Mouse (Mus musculus) limb, embryonic 15.5 days (tissue): Measurements from ENCODE around the gene Nanos1. TPM values are rescaled to one million over a fixed set of nuclear protein-coding genes. Genes with fewer than 3 reads are reported as not detected.

ENCODE experiments used
- ATAC-seq: fragments of 200-750 bp; cut with Nextera tagmentation; 2 replicates; pipeline ENCODE4 v1.8.0; 2017; ENCODE audit warnings: low read depth, moderate TSS enrichment; ENCODE audit not compliant: insufficient number of reproducible peaks, low FRiP score, low TSS enrichment
- H3K27ac ChIP-seq: fragments of 300-500 bp; sonication (generic); 2 replicates; pipeline ENCODE4 v1.5.1; 2015; ENCODE audit warnings: moderate library complexity, mild to moderate bottlenecking, inconsistent platforms
- H3K27me3 ChIP-seq: fragments of 300-500 bp; sonication (generic); 2 replicates; pipeline ENCODE4 v1.6.1; 2015; ENCODE audit warnings: inconsistent platforms
- H3K36me3 ChIP-seq: fragments of 300-500 bp; sonication (generic); 2 replicates; pipeline ENCODE4 v1.6.1; 2015; ENCODE audit warnings: inconsistent platforms
- H3K4me1 ChIP-seq: fragments of 300-500 bp; sonication (generic); 2 replicates; pipeline ENCODE4 v1.6.1; 2015; ENCODE audit warnings: inconsistent platforms
- H3K4me2 ChIP-seq: fragments of 300-500 bp; sonication (generic); 2 replicates; pipeline ENCODE4 v1.6.1; 2015; ENCODE audit warnings: mild to moderate bottlenecking, inconsistent platforms
- H3K4me3 ChIP-seq: fragments of 300-500 bp; sonication (generic); 2 replicates; pipeline ENCODE4 v1.5.1; 2015; ENCODE audit warnings: mild to moderate bottlenecking, inconsistent platforms
- H3K9ac ChIP-seq: fragments of 300-500 bp; sonication (generic); 2 replicates; pipeline ENCODE4 v1.6.1; 2015; ENCODE audit warnings: inconsistent platforms
- H3K9me3 ChIP-seq: fragments of 300-500 bp; sonication (generic); 2 replicates; pipeline ENCODE4 v1.6.1; 2016; ENCODE audit warnings: inconsistent platforms
- WGBS: fragments of 180-500 bp; shearing (Covaris S2); methylation state at CpG from one replicate; pipeline ENCODE4 v1.1.7; 2015; 5-methylcytosine and 5-hydroxymethylcytosine counted together
- polyA plus RNA-seq: library from polyadenylated mRNA; unstranded; fragments of >200 nt; fragmentation: Nextera tagmentation; extraction: Ambion mirVana; gene quantifications from 2 replicates; pipeline ENCODE4 v1.2.1, GENCODE M21; 2015

The Nanos1 gene
- polyA plus RNA-seq, 1 experiment from 2014 or later: 1.4 TPM

DNA sequence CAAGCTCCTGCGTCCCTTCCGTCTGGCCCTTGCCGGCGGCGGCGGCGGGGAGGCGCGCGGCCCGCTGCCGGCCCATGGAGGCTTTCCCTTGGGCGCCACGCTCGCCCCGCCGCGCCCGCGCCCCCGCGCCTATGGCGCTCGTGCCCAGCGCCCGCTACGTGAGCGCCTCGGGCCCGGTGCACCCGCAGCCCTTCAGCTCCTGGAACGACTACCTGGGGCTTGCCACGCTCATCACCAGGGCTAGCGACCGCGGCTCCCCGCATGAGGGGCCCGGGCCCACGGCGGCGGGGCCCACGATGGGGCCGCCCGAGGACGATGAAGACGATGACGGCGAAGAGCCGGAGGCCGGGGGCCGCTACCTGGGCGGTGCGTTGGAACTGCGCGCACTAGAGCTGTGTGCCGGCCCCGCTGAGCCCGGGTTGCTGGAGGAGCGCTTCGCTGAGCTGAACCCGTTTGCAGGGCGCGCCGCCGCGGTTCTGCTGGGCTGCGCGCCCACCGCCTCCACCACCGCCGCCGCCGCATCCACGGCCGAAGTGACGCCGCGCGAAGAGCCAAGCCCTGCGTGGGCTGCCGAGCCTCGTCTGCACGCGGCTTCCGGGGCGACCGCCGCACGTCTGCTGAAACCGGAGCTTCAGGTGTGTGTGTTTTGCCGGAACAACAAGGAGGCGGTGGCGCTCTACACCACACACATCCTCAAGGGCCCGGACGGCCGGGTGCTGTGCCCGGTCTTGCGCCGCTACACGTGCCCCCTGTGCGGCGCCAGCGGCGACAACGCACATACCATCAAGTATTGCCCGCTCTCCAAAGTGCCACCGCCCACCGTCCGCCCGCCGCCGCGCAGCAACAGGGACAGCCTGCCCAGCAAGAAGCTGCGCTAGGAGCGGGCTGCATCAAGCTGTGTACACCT is 658 bp downstream of the Nanos1 start:
- Histone ChIP-seq H3K27me3 (peaks cover 2% of the 10 kb centered on the region; the same call in 1 of the 2 replicates), H3K27ac (no peak overlapping the region), H3K4me3 (peak overlapping the region; percentile 88), H3K4me2 (peak overlapping the region; percentile 100), H3K9ac (peak overlapping the region; percentile 57), H3K4me1 (peaks cover 15% of the 10 kb centered on the region), H3K9me3 (no peaks in the 10 kb centered on the region), H3K36me3 (peaks cover 7% of the 10 kb centered on the region; the same call in 1 of the 2 replicates)
- under 1% methylated on average over 105 of the region's 115 CpGs for WGBS
- peak; percentile 26; the same call in 1 of the 2 replicates for ATAC-seq

DNA sequence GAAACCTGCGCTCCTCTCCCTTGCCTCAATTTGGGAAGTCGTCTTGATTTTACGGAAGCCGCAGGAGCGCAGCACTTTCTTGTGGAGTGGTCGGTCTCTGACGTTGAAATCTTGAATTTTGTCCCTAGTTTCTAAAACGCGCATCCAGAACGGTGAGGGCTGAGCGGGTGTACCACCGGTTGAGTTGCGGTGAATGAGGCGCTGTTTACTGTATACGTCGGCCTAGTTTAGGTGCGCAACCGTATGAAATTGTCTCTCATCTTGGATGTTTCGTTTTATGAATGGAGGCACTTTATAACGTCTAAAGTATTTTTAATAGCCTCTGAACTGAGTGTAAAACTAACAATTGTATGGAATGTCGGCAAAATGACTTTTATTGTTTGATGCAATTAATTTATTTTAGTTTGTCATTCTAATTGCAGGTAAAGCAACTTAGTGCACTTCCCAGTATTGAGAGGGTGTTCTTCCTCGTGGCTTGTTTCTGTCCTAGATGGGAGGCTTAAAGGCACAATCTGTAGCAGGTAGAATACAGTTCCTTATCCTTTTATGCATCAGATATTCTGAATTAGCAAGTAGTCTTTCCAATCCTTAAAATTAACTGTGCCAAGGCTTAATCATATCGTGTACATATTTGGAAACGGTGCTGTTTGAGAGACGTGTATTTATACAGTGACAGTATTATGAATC is 1.5 kb downstream of the Nanos1 start:
- Histone ChIP-seq H3K36me3 (peaks cover 11% of the 10 kb centered on the region), H3K9ac (peak overlapping the region; percentile 5; the same call in 1 of the 2 replicates)
- no peak for ATAC-seq

DNA sequence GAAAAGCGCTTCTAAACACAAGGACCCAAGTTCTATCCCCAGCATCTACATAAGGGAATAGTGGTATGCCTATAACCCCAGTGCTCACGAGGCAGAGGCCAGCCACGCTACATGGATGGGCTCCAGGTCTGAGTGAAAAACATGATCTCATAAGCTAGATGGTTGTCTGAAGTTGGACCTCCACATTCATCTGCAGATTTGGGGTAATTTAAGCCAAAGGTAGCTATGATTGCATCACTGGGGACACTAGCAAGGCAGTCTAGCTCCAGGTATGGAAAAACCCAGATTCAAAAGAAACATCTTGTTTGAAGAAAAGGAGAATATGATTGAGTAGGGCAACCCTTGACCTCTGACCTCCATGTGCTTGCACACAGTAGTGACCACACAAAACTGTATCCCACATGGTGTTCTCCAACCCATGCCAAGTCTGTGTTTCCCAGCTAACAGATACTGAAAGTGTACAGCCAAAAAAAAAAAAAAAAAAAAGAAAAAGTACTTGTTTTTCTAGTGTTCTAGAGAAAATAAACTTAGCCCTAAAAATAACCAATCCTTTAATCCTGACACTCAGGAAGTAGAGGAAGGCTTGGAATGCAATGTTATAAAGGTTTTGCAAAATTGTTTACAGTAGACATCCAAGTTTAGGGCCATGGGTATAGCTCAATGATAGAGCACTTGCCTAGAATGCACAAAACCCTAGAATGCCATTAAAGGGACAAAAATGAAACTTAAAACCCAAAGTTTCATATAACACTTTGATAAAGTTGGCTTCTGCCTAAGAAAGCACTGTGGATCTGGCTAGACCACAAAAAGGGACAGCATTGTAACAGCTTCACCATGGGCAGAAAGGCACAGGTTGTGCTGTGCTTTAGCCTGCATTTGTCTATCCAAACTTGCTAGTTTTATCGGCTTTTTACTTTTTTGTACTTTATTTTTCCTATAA is 3.4 kb downstream of the Nanos1 start:
- WGBS: 78% methylated on average over 4 of the region's 4 CpGs
- ATAC-seq: no peak
- no peak overlapping the region for H3K27ac ChIP-seq
- no peak overlapping the region for H3K4me2 ChIP-seq
- H3K9ac ChIP-seq: no peak overlapping the region
- H3K9me3 ChIP-seq: no peaks in the 10 kb centered on the region
- H3K4me1 ChIP-seq: peaks cover 15% of the 10 kb centered on the region
- H3K27me3 ChIP-seq: peaks cover 2% of the 10 kb centered on the region; the same call in 1 of the 2 replicates
- peaks cover 28% of the 10 kb centered on the region for H3K36me3 ChIP-seq
- no peak overlapping the region for H3K4me3 ChIP-seq

More for the DNA sequence above, 1.5 kb downstream of the Nanos1 start:
- Histone ChIP-seq H3K4me1 (peaks cover 15% of the 10 kb centered on the region), H3K27ac (no peak overlapping the region), H3K9me3 (no peaks in the 10 kb centered on the region), H3K4me3 (peak overlapping the region; percentile 88), H3K4me2 (peak overlapping the region; percentile 100), H3K27me3 (peaks cover 2% of the 10 kb centered on the region; the same call in 1 of the 2 replicates)
- 3% methylated on average over 25 of the region's 25 CpGs for WGBS

DNA sequence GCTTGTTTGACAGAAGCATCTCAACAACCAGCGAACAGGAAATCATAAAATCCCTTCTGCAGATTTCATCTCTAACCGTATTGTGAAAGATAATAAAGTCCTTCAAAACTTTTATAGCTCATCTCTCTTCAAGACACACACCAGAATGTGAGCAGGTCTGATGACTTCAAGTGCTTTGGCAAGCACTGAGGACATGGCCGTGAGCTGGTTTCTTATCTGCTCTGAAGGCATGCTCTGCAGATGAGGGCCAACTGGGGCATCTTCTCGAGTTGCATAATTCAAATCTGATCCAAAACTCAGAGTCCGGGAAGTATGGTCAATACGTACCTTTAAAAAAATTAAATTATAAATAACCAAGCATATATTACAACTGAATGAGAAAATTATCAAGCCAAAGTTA is 17.6 kb downstream of the Nanos1 start:
- H3K4me1 ChIP-seq: no peaks in the 10 kb centered on the region
- no peak overlapping the region for H3K4me2 ChIP-seq
- H3K27me3 ChIP-seq: no peaks in the 10 kb centered on the region
- WGBS: 86% methylated on average over 6 of the region's 6 CpGs
- no peak for ATAC-seq
- peaks cover 70% of the 10 kb centered on the region for H3K36me3 ChIP-seq
- no peak overlapping the region for H3K4me3 ChIP-seq
- no peaks in the 10 kb centered on the region for H3K9me3 ChIP-seq
- no peak overlapping the region for H3K9ac ChIP-seq
- H3K27ac ChIP-seq: no peak overlapping the region

DNA sequence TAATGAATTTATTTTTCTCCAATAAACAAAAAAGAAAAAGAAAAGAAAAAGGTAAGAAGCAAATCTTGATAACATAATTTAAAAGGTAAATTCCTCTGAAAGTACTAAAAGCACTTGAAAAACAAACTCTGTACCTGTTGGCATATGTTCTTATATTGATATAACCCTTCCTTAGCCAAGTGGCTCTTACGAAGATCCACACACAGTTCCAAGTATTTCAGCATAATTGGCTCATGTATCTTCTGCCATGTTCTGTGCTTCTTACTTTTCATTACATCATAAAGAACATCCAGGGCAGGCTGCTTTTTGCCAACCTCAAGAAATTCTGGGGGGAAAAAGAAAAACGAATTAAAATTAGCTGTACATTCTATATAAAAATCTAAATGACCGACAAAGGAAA is 26.2 kb downstream of the Nanos1 start:
- WGBS: 82% methylated on average over 3 of the region's 3 CpGs
- H3K4me1 ChIP-seq: peaks cover 5% of the 10 kb centered on the region; the same call in 1 of the 2 replicates
- H3K27me3 ChIP-seq: no peaks in the 10 kb centered on the region
- no peak overlapping the region for H3K4me3 ChIP-seq
- H3K4me2 ChIP-seq: no peak overlapping the region
- H3K9me3 ChIP-seq: no peaks in the 10 kb centered on the region
- H3K36me3 ChIP-seq: peaks cover 25% of the 10 kb centered on the region
- H3K9ac ChIP-seq: no peak overlapping the region
- no peak overlapping the region for H3K27ac ChIP-seq
- no peak for ATAC-seq

DNA sequence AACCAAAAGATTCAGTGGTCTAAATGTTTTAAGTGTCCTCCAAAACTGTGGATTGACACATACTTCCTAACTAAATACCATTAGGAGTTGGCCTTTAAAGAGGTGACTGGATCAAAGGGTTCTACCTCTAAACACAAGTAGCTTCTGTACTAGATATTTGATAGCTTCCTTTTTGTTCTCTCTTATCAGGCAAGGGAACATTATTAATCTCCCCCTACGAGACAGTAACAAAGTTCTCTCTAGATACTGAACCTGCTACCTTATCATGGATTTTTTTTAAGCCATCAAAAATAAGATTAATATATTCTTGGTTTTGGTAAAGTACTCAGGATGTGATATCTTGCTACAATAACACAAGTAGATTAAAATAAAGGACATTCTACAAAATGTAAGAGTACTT is 28.9 kb downstream of the Nanos1 start:
- Histone ChIP-seq H3K9me3 (no peaks in the 10 kb centered on the region), H3K4me2 (no peak overlapping the region), H3K36me3 (peaks cover 9% of the 10 kb centered on the region), H3K4me3 (no peak overlapping the region), H3K9ac (no peak overlapping the region), H3K27ac (no peak overlapping the region), H3K4me1 (peaks cover 11% of the 10 kb centered on the region; the same call in 1 of the 2 replicates), H3K27me3 (no peaks in the 10 kb centered on the region)
- ATAC-seq: no peak
- 58% methylated on average over 1 of the region's 1 CpGs for WGBS

DNA sequence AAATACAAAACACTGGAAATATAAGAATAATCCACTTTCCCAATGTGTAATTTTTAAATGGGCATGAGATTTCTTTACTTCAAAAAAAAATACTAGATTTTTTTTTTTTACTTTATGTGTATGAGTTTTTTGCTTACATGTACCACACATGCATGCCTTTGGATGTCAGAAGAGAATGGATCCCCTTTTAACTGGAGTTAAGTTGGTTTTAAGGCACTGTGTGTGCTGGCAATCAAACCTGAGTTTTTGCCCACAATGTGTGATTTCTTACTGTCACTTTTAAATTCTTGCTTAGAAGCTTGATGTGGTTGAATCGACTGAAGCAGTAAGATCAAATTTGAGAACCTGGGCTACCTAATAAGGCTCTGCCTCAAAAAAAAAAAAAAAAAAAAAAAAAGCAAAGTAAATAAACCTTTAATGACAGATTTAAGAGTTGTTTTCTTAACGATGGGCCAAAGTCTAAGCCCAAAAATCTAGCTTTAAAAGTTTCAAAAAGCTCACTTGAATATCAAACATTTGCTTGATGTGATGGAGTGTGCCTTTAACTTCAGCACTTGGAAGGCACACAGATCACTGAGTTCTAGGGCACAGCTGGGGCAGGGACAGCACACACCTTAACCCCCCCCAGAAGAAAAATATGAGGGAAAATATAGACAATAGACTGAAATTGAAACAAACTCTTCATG is 31.8 kb downstream of the Nanos1 start:
- Histone ChIP-seq H3K4me3 (no peak overlapping the region), H3K9ac (no peak overlapping the region), H3K9me3 (no peaks in the 10 kb centered on the region), H3K36me3 (no peaks in the 10 kb centered on the region), H3K27me3 (no peaks in the 10 kb centered on the region), H3K27ac (no peak overlapping the region), H3K4me1 (peaks cover 13% of the 10 kb centered on the region), H3K4me2 (0 out of 2 replicates have a peak overlapping the region, but pooled peaks have one; percentile 12)
- no peak for ATAC-seq
- 25% methylated on average over 2 of the region's 2 CpGs for WGBS

DNA sequence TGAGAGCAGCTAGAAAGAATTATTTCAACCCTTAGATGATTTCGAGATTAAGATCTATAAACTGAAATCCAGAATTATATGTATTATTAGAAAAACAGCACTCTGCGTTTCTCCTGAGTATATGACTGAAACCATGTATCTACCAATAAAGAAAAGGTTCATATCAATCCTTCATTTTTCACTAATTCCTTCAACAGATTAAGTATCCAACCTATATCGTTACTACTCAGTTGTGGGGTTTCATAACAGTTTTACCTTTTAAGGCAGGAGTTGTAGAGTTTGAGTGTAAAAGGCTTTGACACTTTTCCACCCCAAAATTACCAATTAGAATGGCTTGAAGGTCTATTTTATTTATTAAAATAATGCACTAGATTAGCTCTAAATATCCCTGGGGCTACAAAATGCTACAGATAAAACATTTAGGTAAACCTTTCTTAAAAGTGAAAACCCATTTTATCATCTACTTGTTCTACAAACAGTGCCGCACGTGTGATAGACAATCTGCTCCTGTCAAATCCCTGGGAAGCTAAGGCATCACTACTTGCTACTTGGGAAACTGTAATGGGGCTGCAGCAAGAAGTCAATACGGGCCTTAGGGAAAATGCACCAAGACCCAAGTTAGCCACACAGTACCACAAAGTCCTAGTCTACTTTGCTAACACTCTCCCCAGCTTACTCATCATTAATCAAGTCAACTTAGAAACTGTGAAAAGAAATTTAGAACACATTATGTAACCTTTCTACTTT is 32.6 kb downstream of the Nanos1 start:
- 35% methylated on average over 6 of the region's 6 CpGs for WGBS
- Histone ChIP-seq H3K4me2 (peak overlapping the region; percentile 46), H3K36me3 (no peaks in the 10 kb centered on the region), H3K9me3 (no peaks in the 10 kb centered on the region), H3K9ac (no peak overlapping the region), H3K4me1 (peaks cover 13% of the 10 kb centered on the region), H3K27ac (no peak overlapping the region), H3K27me3 (no peaks in the 10 kb centered on the region), H3K4me3 (peak overlapping the region; percentile 98)
- no peak for ATAC-seq

DNA sequence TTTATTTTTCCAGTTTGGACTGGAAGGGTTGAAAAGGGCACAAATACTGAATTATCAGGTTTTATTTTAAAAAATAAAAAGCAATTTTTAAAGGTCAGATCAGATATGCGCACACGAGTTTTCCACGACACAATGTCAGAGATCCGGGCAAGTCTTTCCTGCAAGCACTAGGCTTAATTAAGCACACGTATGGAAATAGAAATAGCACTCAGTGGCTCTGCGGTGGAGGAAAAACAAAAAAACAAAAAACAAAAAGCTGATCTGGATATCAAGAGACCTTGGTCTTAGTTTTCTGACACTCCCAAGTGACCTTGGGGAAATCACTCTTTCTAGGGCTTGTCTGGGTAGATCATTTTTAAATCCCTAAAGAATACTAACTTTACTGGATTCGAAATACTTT is 33.7 kb downstream of the Nanos1 start:
- Histone ChIP-seq H3K27me3 (no peaks in the 10 kb centered on the region), H3K9me3 (no peaks in the 10 kb centered on the region), H3K4me2 (peak overlapping the region; percentile 46), H3K9ac (peak overlapping the region; percentile 100), H3K36me3 (no peaks in the 10 kb centered on the region), H3K4me1 (peaks cover 13% of the 10 kb centered on the region), H3K4me3 (peak overlapping the region; percentile 98), H3K27ac (peak overlapping the region; percentile 98)
- WGBS: under 1% methylated on average over 7 of the region's 7 CpGs
- ATAC-seq: no peak

DNA sequence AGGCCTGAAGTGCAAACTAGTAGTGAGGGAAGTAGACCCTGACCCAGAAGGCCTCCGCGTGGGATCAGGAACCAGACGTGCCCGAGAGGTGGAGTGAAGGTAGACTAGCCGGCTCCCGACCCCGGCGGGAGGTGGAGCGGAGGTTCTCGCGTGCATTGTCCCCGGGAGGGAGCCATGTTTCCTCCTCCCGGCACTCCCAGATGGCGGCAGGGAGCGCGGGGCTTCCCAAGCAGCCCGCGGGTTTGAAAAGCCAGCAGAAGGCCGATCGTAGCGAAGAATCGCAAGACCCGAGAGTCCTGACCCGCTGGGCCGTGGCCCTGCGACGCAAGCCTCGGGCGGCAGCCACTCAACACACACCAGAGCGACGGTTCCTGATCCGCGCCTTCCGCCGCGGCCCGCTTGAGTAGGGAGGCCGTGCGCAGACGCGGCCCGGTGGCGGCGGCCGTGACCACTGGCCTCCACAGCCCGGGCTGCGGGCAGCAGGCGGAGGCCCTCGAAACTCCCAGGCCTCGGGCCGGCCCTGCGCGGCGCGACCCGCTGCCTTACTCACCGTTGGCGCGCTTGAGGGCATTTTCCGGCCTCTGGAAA is 34.2 kb downstream of the Nanos1 start:
- no peaks in the 10 kb centered on the region for H3K27me3 ChIP-seq
- H3K9me3 ChIP-seq: no peaks in the 10 kb centered on the region
- H3K27ac ChIP-seq: peak overlapping the region; percentile 98
- no peaks in the 10 kb centered on the region for H3K36me3 ChIP-seq
- peak overlapping the region; percentile 98 for H3K4me3 ChIP-seq
- peak; percentile 54 for ATAC-seq
- peak overlapping the region; percentile 46 for H3K4me2 ChIP-seq
- H3K9ac ChIP-seq: peak overlapping the region; percentile 100
- WGBS: under 1% methylated on average over 60 of the region's 60 CpGs
- H3K4me1 ChIP-seq: peaks cover 13% of the 10 kb centered on the region
